Mouse (Mus musculus): Measurements from ENCODE around the gene A830031A19Rik.

- no peak for TF ChIP-seq GATA1 (IDR thresholded peaks at IDR 0.05; ENCODE audit: borderline replicate concordance, low read length)
- no peak for TF ChIP-seq POLR2AphosphoS5 (IDR thresholded peaks at IDR 0.05; ENCODE audit: insufficient replicate concordance, low read depth, low read length)
- no peak for TF ChIP-seq CTCF (IDR thresholded peaks at IDR 0.05; ENCODE audit: low read depth, low read length)
Observed at GRCm38 (mm10) chr11:24080541-24080940, 5.7 kb upstream of the A830031A19Rik start.

Data from G1E (cell line).